Mouse (Mus musculus): ENCODE results near the gene Rapgef1.

DNA sequence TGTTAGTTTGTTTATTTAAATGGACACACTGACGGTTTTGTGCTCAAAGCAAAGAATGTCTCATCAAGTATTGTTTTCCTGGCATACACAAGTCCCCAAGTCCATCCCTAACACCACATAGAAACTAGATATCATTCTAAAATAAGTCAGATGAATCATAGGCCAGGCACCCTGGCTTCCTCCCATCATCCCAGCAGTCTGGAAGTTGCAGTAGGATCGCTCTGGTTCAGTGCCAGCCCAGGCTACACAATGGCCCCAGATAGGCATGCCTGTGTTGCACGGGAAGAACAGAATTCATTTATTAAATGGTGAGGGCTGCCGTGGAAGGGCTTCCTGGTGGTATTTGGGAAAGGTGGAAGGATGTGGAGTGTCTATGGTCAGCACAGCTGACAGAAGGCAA is 31.5 kb upstream of the Rapgef1 start:
- TF ChIP-seq ZC3H11A (IDR thresholded peaks at IDR 0.05; ENCODE audit: borderline replicate concordance, low read depth, low read length) (no peak), HCFC1 (IDR thresholded peaks at IDR 0.05; ENCODE audit: borderline replicate concordance, insufficient read depth, low read length) (no peak), MAFK (IDR thresholded peaks at IDR 0.05; ENCODE audit: insufficient read depth, low read depth, low read length) (no peak), CHD2 (IDR thresholded peaks at IDR 0.05; ENCODE audit: low read depth, low read length) (no peak)

Measured in ES-E14 (cell line).